Comparison of ENCODE assay signal across 8 mouse cellular contexts in the genomic region with DNA sequence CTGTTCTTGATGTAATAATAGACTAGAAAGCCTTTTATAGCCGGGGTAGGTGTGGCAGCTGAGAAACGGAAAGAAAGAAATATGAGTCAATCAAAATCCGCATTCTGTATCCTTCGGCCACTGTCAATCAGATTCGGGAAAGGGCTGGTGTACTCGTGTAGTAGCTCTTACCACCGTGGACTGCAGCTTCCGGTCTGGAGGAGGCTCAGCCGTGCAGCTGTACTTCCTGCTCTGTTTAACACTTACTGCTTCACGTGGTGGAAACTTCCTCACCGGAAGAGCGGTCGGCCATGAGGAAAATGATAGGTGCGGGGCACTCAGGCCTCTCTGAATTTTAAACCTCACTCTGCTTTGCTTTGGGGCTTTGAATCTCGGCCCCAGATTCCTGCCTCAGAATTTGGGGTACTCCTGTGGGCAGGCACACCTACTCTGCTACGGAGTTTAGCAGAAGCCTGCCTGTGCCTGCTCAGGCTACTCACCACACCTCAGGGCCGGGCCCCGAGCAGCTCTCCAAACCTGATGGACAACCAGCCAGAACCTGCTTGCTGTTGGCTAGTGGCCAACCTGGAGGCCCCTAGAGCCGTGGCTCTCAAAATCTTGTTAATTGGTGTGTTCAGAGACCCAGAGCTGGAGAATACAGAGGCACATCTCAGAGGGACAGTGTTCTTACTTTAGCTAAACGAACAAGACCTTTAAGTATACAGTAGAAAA. TPM values are rescaled to one million over a fixed set of nuclear protein-coding genes. Genes with fewer than 3 reads are reported as not detected.
DNase-seq lines count a peak whose midpoint lies in the region; ATAC-seq and TF ChIP-seq lines count a peak whose summit lies in the region.

No protein-coding gene starts in this region.

- peaks cover 3% of the 10 kb centered on the region for H3K27me3 ChIP-seq in testis, adult 2 months (ENCODE audit: control insufficient read depth, insufficient read depth, low read length)
- no peaks in the 10 kb centered on the region for H3K27me3 ChIP-seq in hindbrain, embryonic 14.5 days (ENCODE audit: control insufficient read depth, insufficient read depth, low read length)
- H3K27me3 ChIP-seq in hindbrain, embryonic 12.5 days: no peaks in the 10 kb centered on the region

- 0 out of 2 replicates have a peak, but pooled peaks cover 4% of the 10 kb centered on the region for H3K9me3 ChIP-seq in hindbrain, embryonic 14.5 days (ENCODE audit: control insufficient read depth, low read length)
- 0 out of 2 replicates have a peak, but pooled peaks cover 8% of the 10 kb centered on the region for H3K9me3 ChIP-seq in hindbrain, embryonic 12.5 days (replicated peaks)

- TF ChIP-seq POLR2A in testis, adult 2 months (IDR thresholded peaks at IDR 0.05; ENCODE audit: control insufficient read depth, low read depth, low read length): no peak

- DNase-seq in testis, postnatal 10 days (ENCODE audit: low spot score): no peak
- peak; percentile 52 for DNase-seq in lung, postnatal 14 days
- DNase-seq in thymus, postnatal 10 days (ENCODE audit: low spot score in 2 of 2): peak; percentile 62
- no peak for DNase-seq in hindbrain, embryonic 14.5 days (ENCODE audit: low spot score)
- DNase-seq in retina, embryonic 14.5 days (ENCODE audit: low spot score): no peak

- H3K36me3 ChIP-seq in testis, adult 2 months (ENCODE audit: control insufficient read depth, insufficient read depth, low read length): no peaks in the 10 kb centered on the region
- no peaks in the 10 kb centered on the region for H3K36me3 ChIP-seq in hindbrain, embryonic 14.5 days (replicated peaks; ENCODE audit: control insufficient read depth, insufficient read depth)
- H3K36me3 ChIP-seq in hindbrain, embryonic 12.5 days: no peaks in the 10 kb centered on the region

- H3K4me1 ChIP-seq in testis, adult 2 months (ENCODE audit: control insufficient read depth, insufficient read depth, low read length): peaks cover 17% of the 10 kb centered on the region
- no peaks in the 10 kb centered on the region for H3K4me1 ChIP-seq in hindbrain, embryonic 14.5 days (replicated peaks; ENCODE audit: control insufficient read depth, insufficient read depth, low read length)
- peaks cover 7% of the 10 kb centered on the region for H3K4me1 ChIP-seq in hindbrain, embryonic 12.5 days

- no peak overlapping the region for H3K9ac ChIP-seq in hindbrain, embryonic 14.5 days
- H3K9ac ChIP-seq in hindbrain, embryonic 12.5 days: no peak overlapping the region

- peak; percentile 87 to 94 for ATAC-seq in hematopoietic stem cell, adult 5-6 weeks (replicated peaks in 1 of 2; ENCODE audit: insufficient read depth in 1 of 2, low FRiP score in 2 of 2, low TSS enrichment in 1 of 2, low read depth in 1 of 2, poor library complexity in 2 of 2, severe bottlenecking in 2 of 2)
- ATAC-seq in hindbrain, embryonic 14.5 days (ENCODE audit: low FRiP score): no peak
- no peak for ATAC-seq in hindbrain, embryonic 12.5 days (ENCODE audit: low FRiP score)

- 90% methylated on average over 20 of the region's 20 CpGs for WGBS in hindbrain, embryonic 14.5 days
- 86% methylated on average over 20 of the region's 20 CpGs for WGBS in hindbrain, embryonic 12.5 days

- no peak overlapping the region for H3K4me2 ChIP-seq in hindbrain, embryonic 14.5 days (replicated peaks)
- no peak overlapping the region for H3K4me2 ChIP-seq in hindbrain, embryonic 12.5 days (replicated peaks)

- H3K27ac ChIP-seq in testis, adult 2 months (ENCODE audit: control insufficient read depth, insufficient read depth, low read depth, low read length): no peak overlapping the region
- H3K27ac ChIP-seq in hindbrain, embryonic 14.5 days: no peak overlapping the region
- H3K27ac ChIP-seq in hindbrain, embryonic 12.5 days: no peak overlapping the region

- peak overlapping the region; percentile 55 for H3K4me3 ChIP-seq in testis, adult 2 months (ENCODE audit: control insufficient read depth, low read depth, low read length)
- H3K4me3 ChIP-seq in hindbrain, embryonic 14.5 days (replicated peaks; ENCODE audit: low read length): no peak overlapping the region
- no peak overlapping the region for H3K4me3 ChIP-seq in hindbrain, embryonic 12.5 days

- no peak for TF ChIP-seq CTCF in testis, adult 2 months (IDR thresholded peaks at IDR 0.05; ENCODE audit: control insufficient read depth, insufficient read depth, insufficient replicate concordance, low read depth, low read length)

RNA-seq across cellular contexts. Expression of gene Gm9887, which starts 50.7 kb away (rescaled TPM):
- 26.1 and 49.9 TPM in 2 replicates for polyA plus RNA-seq in testis, adult 2 months (2012; rRNA removed)
- 0.69 and 2.5 TPM in 2 replicates for total RNA-seq in hematopoietic stem cell, adult 5-6 weeks (2017)
- 1.4 and 1.7 TPM in 2 replicates for polyA plus RNA-seq in hindbrain, embryonic 14.5 days (2014; fragmentation: Nextera tagmentation; extraction: Ambion mirVana)
- 1.1 and 1.8 TPM in 2 replicates for polyA plus RNA-seq in hindbrain, embryonic 12.5 days (2016; fragmentation: Nextera tagmentation; extraction: Ambion mirVana)

RNA-seq across cellular contexts. Expression of gene Arf6, which starts 51.0 kb away (rescaled TPM):
- 32.4 and 37.2 TPM in 2 replicates for polyA plus RNA-seq in testis, adult 2 months (2012; rRNA removed)
- total RNA-seq in hematopoietic stem cell, adult 5-6 weeks (2017): 146 and 157 TPM in 2 replicates
- polyA plus RNA-seq in hindbrain, embryonic 14.5 days (2014; fragmentation: Nextera tagmentation; extraction: Ambion mirVana): 34.5 and 36.5 TPM in 2 replicates
- polyA plus RNA-seq in hindbrain, embryonic 12.5 days (2016; fragmentation: Nextera tagmentation; extraction: Ambion mirVana): 56.1 and 61.9 TPM in 2 replicates

Comparison
In these comparisons a context has a peak if more than half of its experiments do, and no peak if none do; other contexts are left out.
1. DNase-seq: peak in lung, postnatal 14 days (single experiment) and thymus, postnatal 10 days (2 of 2); none in testis, postnatal 10 days (single experiment), hindbrain, embryonic 14.5 days (single experiment) and retina, embryonic 14.5 days (single experiment).
2. ATAC-seq: peak in hematopoietic stem cell, adult 5-6 weeks (2 of 2); none in hindbrain, embryonic 14.5 days (single experiment) and hindbrain, embryonic 12.5 days (single experiment).